Mouse (Mus musculus) liver, embryonic 14.5 days (tissue): ENCODE data around the gene Tmem183a.

Experiments
- CTCF ChIP-seq: IDR thresholded peaks from 2 replicates; pipeline ENCODE4 v1.5.1; 2016; ENCODE audit warnings: antibody characterized with exemption, low read depth, control low read depth
- EP300 ChIP-seq: IDR thresholded peaks from 2 replicates; pipeline ENCODE4 v1.6.1; 2016; ENCODE audit warnings: antibody characterized with exemption, low read depth

DNA sequence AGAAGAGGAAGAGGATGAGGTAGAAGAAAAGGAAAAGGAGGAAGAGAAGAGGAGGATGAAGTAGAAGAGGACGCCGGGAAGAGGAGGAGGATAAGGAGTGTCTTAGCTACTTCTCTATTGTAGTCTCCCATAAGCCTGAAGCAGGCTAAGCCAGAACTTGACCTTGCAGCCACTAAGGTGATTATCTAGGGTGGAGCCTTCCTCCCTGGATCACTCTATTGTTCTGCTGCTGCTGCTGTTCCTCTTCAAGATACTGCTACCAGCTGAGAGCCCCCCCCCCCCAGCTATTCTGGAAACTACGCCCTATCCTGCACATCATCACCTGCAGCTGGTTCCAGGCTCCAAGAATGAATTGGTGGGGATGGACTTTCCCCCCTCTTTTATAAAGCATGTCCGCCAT lies 22.8 kb upstream of the Tmem183a start:
- TF ChIP-seq CTCF (no peak), EP300 (no peak)
